Mouse (Mus musculus): ENCODE data around the gene Mrpl52. TPM values are rescaled to one million over a fixed set of nuclear protein-coding genes. Genes with fewer than 3 reads are reported as not detected.

Gene Mrpl52
- polyA plus RNA-seq, 1 experiment from 2014 or later, result 310 TPM

- no peaks in the 10 kb centered on the region for H3K4me1 ChIP-seq
- no peak for ATAC-seq
- no peaks in the 10 kb centered on the region for H3K36me3 ChIP-seq (ENCODE audit: poor library complexity, severe bottlenecking)
- H3K27me3 ChIP-seq, result no peaks in the 10 kb centered on the region
- H3K9me3 ChIP-seq (replicated peaks), result no peaks in the 10 kb centered on the region
- no peak overlapping the region for H3K27ac ChIP-seq
- H3K4me2 ChIP-seq, result no peak overlapping the region
- H3K9ac ChIP-seq, result no peak overlapping the region
- no peak overlapping the region for H3K4me3 ChIP-seq
Observed at GRCm38 (mm10) chr14:54394309-54394708, 32.4 kb upstream of the Mrpl52 start.

GRCm38 (mm10) chr14:54396685-54397084, 30.0 kb upstream of the Mrpl52 start:
- no peak overlapping the region for H3K9ac ChIP-seq
- ATAC-seq, result no peak
- H3K4me1 ChIP-seq, result no peaks in the 10 kb centered on the region
- no peak overlapping the region for H3K4me2 ChIP-seq
- H3K27me3 ChIP-seq, result no peaks in the 10 kb centered on the region
- no peak overlapping the region for H3K27ac ChIP-seq
- H3K4me3 ChIP-seq, result no peak overlapping the region
- WGBS, result 88% methylated on average over 7 of the region's 7 CpGs
- H3K36me3 ChIP-seq (ENCODE audit: poor library complexity, severe bottlenecking), result no peaks in the 10 kb centered on the region
- no peaks in the 10 kb centered on the region for H3K9me3 ChIP-seq (replicated peaks)

GRCm38 (mm10) chr14:54397872-54398527, 28.7 kb upstream of the Mrpl52 start:
- Histone ChIP-seq H3K9me3 (replicated peaks) (no peaks in the 10 kb centered on the region), H3K27ac (no peak overlapping the region), H3K4me1 (no peaks in the 10 kb centered on the region), H3K36me3 (ENCODE audit: poor library complexity, severe bottlenecking) (no peaks in the 10 kb centered on the region), H3K4me3 (no peak overlapping the region), H3K9ac (no peak overlapping the region), H3K27me3 (no peaks in the 10 kb centered on the region), H3K4me2 (no peak overlapping the region)
- 80% methylated on average over 7 of the region's 7 CpGs for WGBS
- no peak for ATAC-seq

GRCm38 (mm10) chr14:54398528-54398916, 28.2 kb upstream of the Mrpl52 start:
- WGBS, result 77% methylated on average over 7 of the region's 7 CpGs
- Histone ChIP-seq H3K27me3 (no peaks in the 10 kb centered on the region), H3K4me2 (no peak overlapping the region), H3K27ac (no peak overlapping the region), H3K9me3 (replicated peaks) (no peaks in the 10 kb centered on the region), H3K4me3 (no peak overlapping the region), H3K36me3 (ENCODE audit: poor library complexity, severe bottlenecking) (no peaks in the 10 kb centered on the region), H3K4me1 (no peaks in the 10 kb centered on the region), H3K9ac (no peak overlapping the region)
- no peak for ATAC-seq

GRCm38 (mm10) chr14:54398921-54399382, 27.8 kb upstream of the Mrpl52 start:
- H3K27me3 ChIP-seq, result no peaks in the 10 kb centered on the region
- H3K9me3 ChIP-seq (replicated peaks), result no peaks in the 10 kb centered on the region
- no peak overlapping the region for H3K9ac ChIP-seq
- no peak for ATAC-seq
- no peaks in the 10 kb centered on the region for H3K36me3 ChIP-seq (ENCODE audit: poor library complexity, severe bottlenecking)
- no peak overlapping the region for H3K27ac ChIP-seq
- WGBS, result 74% methylated on average over 8 of the region's 8 CpGs
- no peak overlapping the region for H3K4me3 ChIP-seq
- H3K4me1 ChIP-seq, result no peaks in the 10 kb centered on the region
- H3K4me2 ChIP-seq, result no peak overlapping the region

GRCm38 (mm10) chr14:54401723-54402122, 25.0 kb upstream of the Mrpl52 start:
- Histone ChIP-seq H3K27me3 (no peaks in the 10 kb centered on the region), H3K4me3 (no peak overlapping the region), H3K9me3 (replicated peaks) (no peaks in the 10 kb centered on the region), H3K27ac (no peak overlapping the region), H3K4me2 (no peak overlapping the region), H3K4me1 (no peaks in the 10 kb centered on the region), H3K36me3 (ENCODE audit: poor library complexity, severe bottlenecking) (no peaks in the 10 kb centered on the region), H3K9ac (no peak overlapping the region)
- ATAC-seq, result no peak
- 80% methylated on average over 3 of the region's 3 CpGs for WGBS

DNA sequence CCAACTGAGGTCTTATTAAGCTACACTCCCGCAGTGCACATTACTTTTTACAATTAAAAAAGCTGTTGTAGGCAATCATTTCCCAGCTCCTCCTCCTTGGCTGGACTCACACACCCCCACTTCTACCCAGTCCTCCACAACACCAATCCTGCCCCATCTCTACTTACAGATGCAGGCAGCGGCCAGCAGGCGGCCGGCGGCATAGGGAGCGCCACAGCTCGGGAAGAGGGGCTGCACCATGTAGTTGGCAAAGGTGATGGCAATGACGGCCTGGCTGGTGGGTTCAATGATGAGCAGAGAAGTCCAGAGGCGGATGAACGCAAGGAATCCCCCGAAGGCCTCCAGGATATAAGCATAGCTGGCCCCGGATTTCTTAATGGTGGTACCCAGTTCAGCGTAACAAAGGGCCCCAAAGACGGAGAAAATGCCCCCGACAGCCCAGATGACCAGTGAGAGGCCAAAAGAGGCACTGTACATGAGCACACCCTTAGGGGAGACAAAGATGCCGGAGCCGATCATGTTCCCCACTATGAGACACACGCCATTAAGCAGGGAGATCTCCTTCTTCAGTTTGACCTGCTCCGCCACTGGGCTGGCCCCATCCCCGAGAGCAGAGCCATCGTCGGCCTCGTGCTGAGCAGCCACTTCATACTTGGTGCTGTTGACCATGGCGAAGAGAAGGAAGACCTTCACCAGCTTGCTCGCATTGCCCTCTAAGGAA, 18.2 kb upstream of the Mrpl52 start:
- no peaks in the 10 kb centered on the region for H3K27me3 ChIP-seq
- WGBS, result 86% methylated on average over 25 of the region's 25 CpGs
- no peaks in the 10 kb centered on the region for H3K36me3 ChIP-seq (ENCODE audit: poor library complexity, severe bottlenecking)
- no peak overlapping the region for H3K27ac ChIP-seq
- no peak overlapping the region for H3K4me3 ChIP-seq
- no peaks in the 10 kb centered on the region for H3K9me3 ChIP-seq (replicated peaks)
- H3K9ac ChIP-seq, result no peak overlapping the region
- no peak overlapping the region for H3K4me2 ChIP-seq
- H3K4me1 ChIP-seq, result peaks cover 8% of the 10 kb centered on the region
- ATAC-seq, result no peak

- Histone ChIP-seq H3K36me3 (ENCODE audit: poor library complexity, severe bottlenecking) (no peaks in the 10 kb centered on the region), H3K27me3 (peaks cover 6% of the 10 kb centered on the region; the same call in 1 of the 2 replicates), H3K4me2 (no peak overlapping the region; the same call in 1 of the 2 replicates), H3K9ac (no peak overlapping the region), H3K4me1 (peaks cover 15% of the 10 kb centered on the region), H3K4me3 (no peak overlapping the region), H3K27ac (no peak overlapping the region), H3K9me3 (replicated peaks) (no peaks in the 10 kb centered on the region)
- 81% methylated on average over 7 of the region's 7 CpGs for WGBS
- ATAC-seq, result no peak
Observed at GRCm38 (mm10) chr14:54409057-54409645, 17.6 kb upstream of the Mrpl52 start.

- H3K9ac ChIP-seq, result peak overlapping the region; percentile 0; the same call in 1 of the 2 replicates
- WGBS, result 38% methylated on average over 17 of the region's 17 CpGs
- H3K36me3 ChIP-seq (ENCODE audit: poor library complexity, severe bottlenecking), result no peaks in the 10 kb centered on the region
- peaks cover 14% of the 10 kb centered on the region; the same call in 1 of the 2 replicates for H3K27me3 ChIP-seq
- peak overlapping the region; percentile 7; the same call in 1 of the 2 replicates for H3K27ac ChIP-seq
- H3K4me2 ChIP-seq, result peak overlapping the region; percentile 6
- H3K4me3 ChIP-seq, result no peak overlapping the region
- ATAC-seq, result no peak
- no peaks in the 10 kb centered on the region for H3K9me3 ChIP-seq (replicated peaks)
- peaks cover 16% of the 10 kb centered on the region for H3K4me1 ChIP-seq
Observed at GRCm38 (mm10) chr14:54409980-54410810, 16.5 kb upstream of the Mrpl52 start.

- Histone ChIP-seq H3K36me3 (ENCODE audit: poor library complexity, severe bottlenecking) (no peaks in the 10 kb centered on the region), H3K4me1 (peaks cover 16% of the 10 kb centered on the region), H3K4me2 (no peak overlapping the region), H3K27ac (no peak overlapping the region), H3K4me3 (no peak overlapping the region), H3K9me3 (replicated peaks) (no peaks in the 10 kb centered on the region), H3K27me3 (peaks cover 25% of the 10 kb centered on the region), H3K9ac (no peak overlapping the region)
- 35% methylated on average over 9 of the region's 9 CpGs for WGBS
- no peak for ATAC-seq
Observed at GRCm38 (mm10) chr14:54412000-54412576, 14.6 kb upstream of the Mrpl52 start.

DNA sequence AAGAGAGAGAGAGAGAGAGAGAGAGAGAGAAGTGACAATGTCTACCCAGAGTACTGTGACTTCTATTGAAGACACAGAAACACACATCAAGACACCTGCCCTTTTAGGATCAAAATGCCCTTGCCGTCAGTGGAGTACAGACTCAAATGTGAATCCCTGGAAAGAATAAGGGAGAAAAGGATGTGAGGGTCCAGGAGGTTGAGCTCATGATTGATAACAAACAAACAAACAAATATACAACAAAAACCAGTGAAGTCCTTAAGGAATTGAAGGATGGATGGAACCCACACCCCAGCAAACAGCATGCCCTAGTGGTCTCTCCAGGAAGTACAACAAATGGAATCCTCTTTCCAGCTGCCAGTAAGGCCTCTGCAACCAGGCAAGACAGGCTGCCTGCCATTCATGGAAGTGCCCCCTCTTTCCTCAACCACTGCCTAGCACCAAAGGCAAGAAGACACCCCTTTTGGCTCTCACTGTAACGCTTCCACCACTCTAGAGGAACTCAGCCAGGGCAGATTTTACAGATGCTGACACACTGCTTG, 14.0 kb upstream of the Mrpl52 start:
- Histone ChIP-seq H3K36me3 (ENCODE audit: poor library complexity, severe bottlenecking) (no peaks in the 10 kb centered on the region), H3K27ac (no peak overlapping the region), H3K4me1 (peaks cover 16% of the 10 kb centered on the region), H3K4me2 (no peak overlapping the region), H3K4me3 (no peak overlapping the region), H3K9me3 (replicated peaks) (no peaks in the 10 kb centered on the region), H3K9ac (no peak overlapping the region), H3K27me3 (peaks cover 31% of the 10 kb centered on the region)
- 38% methylated on average over 2 of the region's 2 CpGs for WGBS
- no peak for ATAC-seq
